Mouse (Mus musculus) neural tube, embryonic 13.5 days (tissue): ENCODE measurements around the gene Gnb1. TPM values are rescaled to one million over a fixed set of nuclear protein-coding genes. Genes with fewer than 3 reads are reported as not detected.
"Not testable (repeated sequence)": the region's sequence is repeated elsewhere in the genome, so short reads cannot be mapped to it uniquely, and the experiment has no call there.

Experiments used
- ATAC-seq: fragments of 200-750 bp; cut with Nextera tagmentation; 2 replicates; pipeline ENCODE4 v1.8.0; 2017; ENCODE audit warnings: low read depth, mild to moderate bottlenecking, moderate TSS enrichment, moderate library complexity
- H3K27ac ChIP-seq: fragments of 300-500 bp; sonication (generic); replicated peaks from 2 replicates; pipeline ENCODE4 v1.5.1; 2015; ENCODE audit warnings: moderate library complexity, mild to moderate bottlenecking, inconsistent platforms
- H3K27me3 ChIP-seq: fragments of 300-500 bp; sonication (generic); 2 replicates; pipeline ENCODE4 v1.6.1; 2015; ENCODE audit warnings: mild to moderate bottlenecking, inconsistent platforms
- H3K36me3 ChIP-seq: fragments of 300-500 bp; sonication (generic); 2 replicates; pipeline ENCODE4 v1.6.1; 2015; ENCODE audit warnings: mild to moderate bottlenecking, inconsistent platforms
- H3K4me1 ChIP-seq: fragments of 300-500 bp; sonication (generic); replicated peaks from 2 replicates; pipeline ENCODE4 v1.6.1; 2015; ENCODE audit warnings: inconsistent platforms
- H3K4me2 ChIP-seq: fragments of 300-500 bp; sonication (generic); 2 replicates; pipeline ENCODE4 v1.6.1; 2015; ENCODE audit warnings: inconsistent platforms, mild to moderate bottlenecking, moderate library complexity
- H3K4me3 ChIP-seq: fragments of 300-500 bp; sonication (generic); 2 replicates; pipeline ENCODE4 v1.5.1; 2015; ENCODE audit warnings: mild to moderate bottlenecking, inconsistent platforms
- H3K9ac ChIP-seq: fragments of 300-500 bp; sonication (generic); 2 replicates; pipeline ENCODE4 v1.6.1; 2015; ENCODE audit warnings: moderate library complexity, mild to moderate bottlenecking, inconsistent platforms
- H3K9me3 ChIP-seq: fragments of 300-500 bp; sonication (generic); 2 replicates; pipeline ENCODE4 v1.6.1; 2016; ENCODE audit warnings: inconsistent platforms
- WGBS: fragments of 180-500 bp; shearing (Covaris S2); methylation state at CpG from one replicate; pipeline ENCODE4 v1.1.7; 2015; 5-methylcytosine and 5-hydroxymethylcytosine counted together
- polyA plus RNA-seq: library from polyadenylated mRNA; unstranded; fragments of >200 nt; fragmentation: Nextera tagmentation; extraction: Ambion mirVana; gene quantifications from 2 replicates; pipeline ENCODE4 v1.2.1, GENCODE M21; 2015

Gnb1 gene
- polyA plus RNA-seq, 1 experiment from 2014 or later: 1,019 TPM

DNA sequence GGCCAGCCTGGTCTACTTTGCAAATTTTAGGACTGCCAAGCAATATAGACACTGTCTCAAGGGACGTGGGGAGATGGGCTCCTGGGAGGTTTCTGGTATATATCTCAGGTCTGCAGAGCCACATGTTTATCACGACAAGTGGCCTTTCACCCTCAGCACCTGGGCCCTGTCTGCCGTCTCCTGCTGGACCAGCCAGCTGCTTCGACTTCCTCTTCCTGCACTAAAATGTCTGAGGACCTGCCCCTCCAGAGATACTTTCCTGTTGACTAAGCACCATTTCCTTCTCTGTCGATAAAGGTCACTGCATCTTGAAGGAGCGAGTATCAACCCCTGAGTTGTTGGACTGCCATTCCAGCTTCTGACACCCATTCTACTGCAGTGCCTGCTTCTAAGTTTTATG, 68.3 kb downstream of the Gnb1 start:
- H3K4me3 ChIP-seq: no peak overlapping the region
- no peak for ATAC-seq
- WGBS: 73% methylated on average over 6 of the region's 6 CpGs
- H3K9ac ChIP-seq: no peak overlapping the region
- no peaks in the 10 kb centered on the region for H3K27me3 ChIP-seq
- H3K36me3 ChIP-seq: peaks cover 70% of the 10 kb centered on the region
- H3K9me3 ChIP-seq: no peaks in the 10 kb centered on the region
- H3K4me1 ChIP-seq: peaks cover 21% of the 10 kb centered on the region
- H3K4me2 ChIP-seq: no peak overlapping the region
- no peak overlapping the region for H3K27ac ChIP-seq

DNA sequence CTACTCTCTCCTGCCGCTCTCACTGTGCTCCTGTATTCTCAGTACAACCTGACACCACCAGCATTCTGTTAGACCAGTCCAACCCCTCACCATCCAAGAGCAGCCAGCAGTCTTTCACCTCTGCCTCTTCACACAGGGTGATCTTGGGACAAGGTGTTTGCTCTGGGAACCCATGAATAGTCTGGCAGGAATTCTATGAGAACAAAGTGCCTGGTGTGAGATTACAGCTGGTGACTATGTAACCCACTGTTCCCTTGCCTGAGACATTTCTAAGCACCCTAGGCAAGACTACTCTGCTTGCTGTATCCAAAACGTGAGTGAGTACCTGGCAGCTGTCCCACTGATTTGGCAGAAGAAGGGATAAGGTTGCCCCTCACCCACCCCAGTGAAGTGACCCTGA, 69.8 kb downstream of the Gnb1 start:
- H3K27me3 ChIP-seq: no peaks in the 10 kb centered on the region
- H3K4me1 ChIP-seq: peaks cover 35% of the 10 kb centered on the region
- H3K27ac ChIP-seq: no peak overlapping the region; the same call in 1 of the 2 replicates
- WGBS: 63% methylated on average over 2 of the region's 2 CpGs
- no peak overlapping the region for H3K4me2 ChIP-seq
- H3K9me3 ChIP-seq: no peaks in the 10 kb centered on the region
- no peak for ATAC-seq
- H3K36me3 ChIP-seq: peaks cover 55% of the 10 kb centered on the region
- H3K4me3 ChIP-seq: no peak overlapping the region
- no peak overlapping the region for H3K9ac ChIP-seq

- H3K4me1 ChIP-seq: peaks cover 43% of the 10 kb centered on the region
- 64% methylated on average over 7 of the region's 7 CpGs for WGBS
- ATAC-seq: no peak
- H3K4me3 ChIP-seq: peak within 1 kb of the TSS; percentile 90
- H3K4me2 ChIP-seq: peak within 1 kb of the TSS; percentile 90
- H3K27me3 ChIP-seq: no peaks in the 10 kb centered on the region
- peaks cover 46% of the 10 kb centered on the region for H3K36me3 ChIP-seq
- H3K9ac ChIP-seq: peak within 1 kb of the TSS; percentile 60
- no peaks in the 10 kb centered on the region for H3K9me3 ChIP-seq
- peak within 1 kb of the TSS; percentile 93 for H3K27ac ChIP-seq
Measured at GRCm38 (mm10) chr4:155561661-155562442, 70.7 kb downstream of the Gnb1 start, which contains the start of gene Nadk. Gene Nadk (plus strand): TSS chr4:155562378.

DNA sequence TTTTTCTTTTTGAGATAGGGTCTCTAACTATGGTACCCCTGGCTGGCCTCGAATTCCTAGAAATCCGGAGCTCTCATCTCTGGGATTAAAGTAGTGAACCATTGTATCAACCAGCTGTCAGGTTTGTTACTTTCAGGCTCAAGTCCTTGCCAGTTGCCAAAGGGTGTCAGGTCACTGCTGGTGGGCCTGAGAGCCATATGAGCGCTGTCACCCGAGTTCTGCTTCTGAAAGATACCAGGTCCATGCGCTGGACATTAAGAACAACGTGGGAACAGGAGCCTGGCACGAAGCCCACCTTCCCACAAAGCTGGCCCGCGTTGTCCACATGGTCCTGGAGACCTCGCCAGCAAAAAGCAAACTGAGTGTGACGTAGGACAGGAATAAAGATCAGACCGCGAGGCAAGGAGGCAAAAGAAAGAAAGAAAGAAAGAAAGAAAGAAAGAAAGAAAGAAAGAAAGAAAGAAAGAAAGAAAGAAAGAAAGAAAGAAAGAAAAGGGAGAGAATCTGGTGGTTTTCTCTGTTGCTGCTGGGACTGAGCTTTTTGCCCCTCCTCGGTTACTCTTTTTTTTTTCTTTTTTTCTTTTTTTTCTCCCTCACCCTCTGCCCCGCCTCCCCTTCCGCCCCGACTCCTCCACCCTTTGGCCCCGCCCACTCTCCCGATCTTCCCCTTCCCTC, 71.7 kb downstream of the Gnb1 start:
- H3K36me3 ChIP-seq: peaks cover 37% of the 10 kb centered on the region
- peak; percentile 33; the same call in 1 of the 2 replicates for ATAC-seq
- H3K4me3 ChIP-seq: peak overlapping the region; percentile 90
- peak overlapping the region; percentile 93 for H3K27ac ChIP-seq
- H3K9ac ChIP-seq: peak overlapping the region; percentile 60
- 5% methylated on average over 19 of the region's 19 CpGs for WGBS
- peak overlapping the region; percentile 90 for H3K4me2 ChIP-seq
- peaks cover 43% of the 10 kb centered on the region for H3K4me1 ChIP-seq
- H3K9me3 ChIP-seq: no peaks in the 10 kb centered on the region
- H3K27me3 ChIP-seq: no peaks in the 10 kb centered on the region

- peaks cover 43% of the 10 kb centered on the region for H3K4me1 ChIP-seq
- WGBS: under 1% methylated on average over 68 of the region's 69 CpGs
Measured at GRCm38 (mm10) chr4:155563400-155564231, 72.5 kb downstream of the Gnb1 start.

DNA sequence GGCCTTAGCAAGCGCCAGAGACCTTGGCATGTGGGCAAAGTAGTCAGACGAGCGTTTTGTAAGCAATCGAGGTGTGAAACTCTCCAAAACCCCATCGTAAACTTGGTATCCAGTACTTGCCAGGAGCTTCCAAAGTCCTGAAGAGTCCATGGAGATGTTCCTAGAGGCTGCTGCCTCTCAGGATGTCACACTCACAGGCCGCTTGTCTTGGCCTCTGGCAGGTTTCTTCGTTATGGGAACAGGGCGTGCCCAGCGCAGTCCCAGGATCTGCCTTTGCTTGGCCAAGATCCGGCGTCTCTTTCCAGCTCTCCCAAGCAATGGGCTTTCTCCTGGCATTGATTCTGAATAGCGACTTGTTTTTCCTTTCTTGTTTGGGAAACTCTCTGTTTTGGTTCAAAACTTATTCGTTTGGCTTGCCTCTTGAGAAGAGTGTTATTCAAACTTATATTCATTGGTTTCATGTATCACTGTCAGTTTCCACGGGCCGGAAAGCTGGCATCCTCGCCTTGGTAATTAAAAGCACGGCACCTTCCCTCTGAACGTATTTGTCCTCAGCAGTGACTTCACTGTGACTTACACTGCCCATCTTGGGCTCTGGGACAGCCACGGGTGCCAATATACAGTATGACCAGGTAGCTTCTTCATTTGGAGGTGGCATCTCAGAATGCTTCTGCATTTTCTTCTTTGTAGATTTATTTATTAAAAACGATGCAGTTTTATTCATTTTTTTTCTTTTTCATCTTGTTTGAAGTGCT, 73.3 kb downstream of the Gnb1 start:
- no peaks in the 10 kb centered on the region for H3K27me3 ChIP-seq
- peak overlapping the region; percentile 90 for H3K4me3 ChIP-seq
- 15% methylated on average over 20 of the region's 20 CpGs for WGBS

More at GRCm38 (mm10) chr4:155563400-155564231, 72.5 kb downstream of the Gnb1 start:
- H3K9ac ChIP-seq: peak overlapping the region; percentile 90
- peak overlapping the region; percentile 90 for H3K4me3 ChIP-seq
- no peaks in the 10 kb centered on the region for H3K27me3 ChIP-seq
- H3K4me2 ChIP-seq: peak overlapping the region; percentile 90
- no peaks in the 10 kb centered on the region for H3K9me3 ChIP-seq
- peak; percentile 96 for ATAC-seq
- peaks cover 30% of the 10 kb centered on the region for H3K36me3 ChIP-seq
- H3K27ac ChIP-seq: peak overlapping the region; percentile 93

DNA sequence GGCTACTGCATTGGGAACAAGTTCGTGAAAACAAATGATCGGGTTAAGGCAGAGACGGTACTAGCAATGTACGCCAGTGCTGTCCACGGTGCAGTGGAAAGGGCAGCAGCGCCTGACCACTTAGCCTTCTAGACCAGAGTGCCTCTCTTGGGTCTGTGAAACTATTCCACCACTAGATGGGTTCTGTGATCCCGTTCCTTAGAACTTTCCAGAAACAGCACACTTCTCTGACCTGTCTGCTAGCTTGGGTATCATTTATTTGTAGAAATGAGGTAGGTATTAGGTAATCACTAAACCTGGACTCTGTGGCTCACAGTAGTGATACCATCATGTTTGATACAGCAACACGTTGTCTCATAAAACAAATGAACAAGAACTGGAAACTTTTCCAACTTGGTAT, 75.4 kb downstream of the Gnb1 start:
- Histone ChIP-seq H3K4me2 (no peak overlapping the region), H3K36me3 (0 out of 2 replicates have a peak, but pooled peaks cover under 1% of the 10 kb centered on the region), H3K9ac (no peak overlapping the region), H3K9me3 (no peaks in the 10 kb centered on the region), H3K4me1 (peaks cover 38% of the 10 kb centered on the region), H3K27me3 (no peaks in the 10 kb centered on the region), H3K27ac (no peak overlapping the region), H3K4me3 (no peak overlapping the region)
- ATAC-seq: no peak
- 78% methylated on average over 8 of the region's 8 CpGs for WGBS

More for the DNA sequence above, 73.3 kb downstream of the Gnb1 start:
- H3K4me2 ChIP-seq: peak overlapping the region; percentile 90
- H3K4me1 ChIP-seq: peaks cover 43% of the 10 kb centered on the region
- H3K36me3 ChIP-seq: peaks cover 21% of the 10 kb centered on the region
- H3K9me3 ChIP-seq: no peaks in the 10 kb centered on the region
- H3K27ac ChIP-seq: peak overlapping the region; percentile 93
- peak overlapping the region; percentile 90 for H3K9ac ChIP-seq
- ATAC-seq: no peak

DNA sequence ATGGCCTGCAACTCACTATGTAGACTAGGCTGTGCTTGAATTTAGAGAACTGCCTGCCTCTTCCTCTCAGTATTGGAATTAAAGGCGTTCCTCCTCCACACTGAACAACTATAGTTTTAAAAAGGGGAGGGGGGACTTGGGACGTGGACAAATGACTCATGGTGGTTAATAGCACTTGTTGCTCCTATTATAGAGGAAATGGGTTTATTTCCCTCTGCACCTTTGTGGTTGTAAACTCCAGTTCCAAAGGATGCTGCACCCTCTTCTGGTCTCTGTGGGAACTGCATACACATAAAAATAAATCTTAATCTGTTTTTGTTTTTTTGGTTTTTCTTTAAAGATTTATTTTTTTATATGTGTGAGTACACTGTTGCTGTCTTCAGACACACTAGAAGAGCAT, 77.0 kb downstream of the Gnb1 start:
- no peak overlapping the region for H3K4me3 ChIP-seq
- H3K4me1 ChIP-seq: peaks cover 24% of the 10 kb centered on the region
- H3K27ac ChIP-seq: no peak overlapping the region
- no peak for ATAC-seq
- no peaks in the 10 kb centered on the region for H3K9me3 ChIP-seq
- H3K36me3 ChIP-seq: no peaks in the 10 kb centered on the region
- H3K4me2 ChIP-seq: no peak overlapping the region
- no peak overlapping the region for H3K9ac ChIP-seq
- H3K27me3 ChIP-seq: no peaks in the 10 kb centered on the region
- WGBS: 6% methylated on average over 2 of the region's 2 CpGs

- Histone ChIP-seq H3K27me3 (no peaks in the 10 kb centered on the region), H3K4me1 (peaks cover 24% of the 10 kb centered on the region), H3K9me3 (no peaks in the 10 kb centered on the region), H3K4me3 (no peak overlapping the region), H3K4me2 (no peak overlapping the region), H3K36me3 (no peaks in the 10 kb centered on the region), H3K9ac (no peak overlapping the region), H3K27ac (no peak overlapping the region)
- no peak for ATAC-seq
- 88% methylated on average over 7 of the region's 7 CpGs for WGBS
Measured at GRCm38 (mm10) chr4:155568632-155569370, 77.6 kb downstream of the Gnb1 start.

DNA sequence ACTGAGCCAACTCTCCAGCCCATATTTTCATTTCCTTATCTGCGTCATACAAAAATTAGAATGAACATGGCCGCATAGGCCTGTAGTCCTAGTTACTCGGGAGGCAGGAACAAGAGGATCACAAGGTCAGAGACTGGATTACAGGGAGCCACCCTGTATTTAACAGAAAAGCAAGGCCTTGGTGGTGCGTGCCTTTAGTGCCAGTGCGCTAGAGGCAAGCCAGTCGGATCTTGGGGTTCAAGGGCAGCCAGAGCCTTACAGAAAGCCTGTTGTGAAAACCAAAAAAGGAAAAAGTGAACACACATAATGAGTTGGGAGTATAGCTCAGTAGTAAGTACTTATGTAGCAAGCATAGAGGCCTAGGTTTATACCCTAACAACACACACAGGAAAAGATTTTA, 78.7 kb downstream of the Gnb1 start:
- Histone ChIP-seq H3K27me3 (no peaks in the 10 kb centered on the region), H3K4me3 (no peak overlapping the region), H3K36me3 (no peaks in the 10 kb centered on the region), H3K4me2 (no peak overlapping the region), H3K4me1 (peaks cover 18% of the 10 kb centered on the region), H3K27ac (no peak overlapping the region), H3K9ac (no peak overlapping the region), H3K9me3 (no peaks in the 10 kb centered on the region)
- no peak for ATAC-seq
- WGBS: 95% methylated on average over 6 of the region's 6 CpGs

- H3K4me2 ChIP-seq, H3K36me3 ChIP-seq, ATAC-seq, H3K9me3 ChIP-seq, H3K9ac ChIP-seq, H3K4me3 ChIP-seq, H3K27me3 ChIP-seq, H3K27ac ChIP-seq: not testable (repeated sequence)
- 93% methylated on average over 11 of the region's 11 CpGs for WGBS
- H3K4me1 ChIP-seq: peaks cover 13% of the 10 kb centered on the region
Measured at GRCm38 (mm10) chr4:155570315-155570714, 79.2 kb downstream of the Gnb1 start.
